Mouse (Mus musculus): ENCODE measurements at regions not wholly inside any gene's neighbourhood (a gene's known extent, or its start where the extent isn't known, plus 50 kb on each side); places are given as distances from the start of the nearest gene placed in this dataset.

DNA sequence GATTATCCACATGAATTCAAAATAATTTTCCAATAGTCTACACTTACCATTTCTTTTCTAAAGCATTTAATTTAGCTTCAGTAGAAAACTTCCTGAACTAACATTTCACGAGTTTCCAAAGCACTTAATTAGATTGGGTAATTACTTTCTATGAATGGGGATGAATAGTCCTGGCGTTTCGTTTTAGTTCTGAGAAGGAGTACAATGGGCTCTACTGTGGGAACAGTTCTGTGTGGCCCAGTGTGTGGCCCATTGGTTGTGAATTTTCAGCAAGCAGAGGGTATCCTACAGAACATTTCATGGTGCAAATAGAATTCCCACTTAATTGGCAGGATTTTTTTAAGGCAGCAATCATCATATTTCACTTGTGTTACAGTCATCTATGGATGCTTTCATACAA lies 95.5 kb downstream of the 1700017N19Rik start:
- DNase-seq (ENCODE audit: low read depth, low spot score) = no peak

DNA sequence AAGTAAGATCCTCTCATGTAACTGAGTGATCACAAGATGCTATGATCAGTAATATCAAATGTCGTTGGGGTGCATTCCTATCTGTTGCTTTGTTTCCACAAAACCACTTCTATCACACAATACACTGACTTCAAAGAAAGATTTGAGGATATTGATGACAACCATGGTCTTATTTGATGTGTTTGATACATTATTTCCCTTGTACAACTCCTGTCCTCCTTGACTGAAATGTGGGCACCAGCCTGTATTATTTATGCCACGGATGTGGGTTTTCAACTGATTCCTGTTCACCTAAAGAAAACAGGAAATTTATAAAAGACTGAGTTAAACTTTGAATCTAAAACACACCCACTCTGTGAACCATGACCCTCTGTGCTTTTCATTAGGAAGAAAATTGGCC lies 105.7 kb downstream of the 1700017N19Rik start:
- no peak for DNase-seq (ENCODE audit: low read depth, low spot score)

- DNase-seq (ENCODE audit: low read depth, low spot score) = no peak
Measured at GRCm38 (mm10) chr10:100699206-100699605, 108.9 kb downstream of the 1700017N19Rik start.

DNA sequence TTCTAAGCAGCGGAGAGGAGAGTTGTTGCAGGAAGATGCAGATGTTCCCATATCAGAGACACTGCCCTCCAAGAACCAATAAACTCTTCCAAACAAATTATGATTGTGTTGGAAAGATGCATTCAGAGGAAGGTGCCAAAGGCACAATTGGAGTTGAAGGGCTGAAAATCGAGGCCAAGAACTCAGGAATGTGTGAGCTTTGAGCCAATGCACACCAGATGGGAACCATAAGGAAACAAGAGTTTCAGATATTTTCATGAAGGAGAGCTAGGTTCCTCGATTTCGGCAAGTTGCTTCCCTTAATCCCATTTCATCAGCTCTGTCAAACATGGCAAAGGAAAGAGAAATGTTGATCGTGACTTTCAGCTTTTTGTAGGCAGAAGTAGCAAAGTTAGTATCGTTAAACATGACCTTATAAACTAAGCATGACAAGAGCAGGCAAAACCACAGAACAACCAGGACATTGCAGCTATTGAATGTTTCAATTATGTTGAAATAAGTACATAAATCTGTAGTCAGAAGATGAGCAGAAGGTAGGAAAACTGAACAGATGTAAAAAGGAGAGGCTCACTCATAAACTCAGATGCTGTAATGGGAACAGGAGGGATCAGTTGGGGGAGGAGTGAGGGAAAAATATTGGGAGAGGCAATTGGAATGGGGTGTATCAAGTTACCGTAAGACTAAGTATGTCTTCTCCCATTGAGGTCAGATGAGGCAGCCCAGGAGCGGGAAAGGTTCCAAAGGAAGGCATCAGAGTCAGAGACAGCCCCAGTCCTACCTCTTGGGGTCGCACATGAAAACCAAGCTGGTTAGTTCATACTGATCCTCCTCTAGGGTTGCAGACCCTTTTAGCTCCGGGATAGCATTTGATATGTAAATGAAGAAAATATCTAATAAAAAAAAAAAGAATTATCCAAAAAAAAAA lies 110.3 kb downstream of the 1700017N19Rik start:
- DNase-seq (ENCODE audit: low read depth, low spot score) = peak; percentile 45

GRCm38 (mm10) chr10:100701938-100702337 lies 111.7 kb downstream of the 1700017N19Rik start:
- DNase-seq (ENCODE audit: low read depth, low spot score) = no peak

- DNase-seq (ENCODE audit: low read depth, low spot score) = no peak
Measured at GRCm38 (mm10) chr10:100716084-100716667, 125.9 kb downstream of the 1700017N19Rik start.

DNA sequence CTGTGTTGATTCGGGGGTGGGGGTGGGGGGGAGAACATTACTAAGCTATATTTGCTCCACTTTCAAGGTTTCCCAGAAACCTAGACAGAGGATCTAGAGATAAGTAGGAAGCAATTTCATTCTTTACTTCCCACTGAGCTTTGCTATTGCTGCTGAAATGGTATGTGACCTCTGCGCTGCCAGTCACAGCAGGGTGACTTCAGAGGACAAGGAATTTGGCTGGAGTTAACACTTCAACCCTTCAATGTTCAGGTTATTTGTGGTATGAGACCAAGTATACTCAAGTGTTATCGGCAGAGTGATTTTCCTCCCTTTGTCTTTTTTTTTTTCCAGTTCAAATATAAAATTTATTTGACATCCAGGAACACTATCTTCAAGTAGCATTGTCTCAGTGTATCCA lies 128.3 kb downstream of the 1700017N19Rik start:
- no peak for DNase-seq (ENCODE audit: low read depth, low spot score)

DNA sequence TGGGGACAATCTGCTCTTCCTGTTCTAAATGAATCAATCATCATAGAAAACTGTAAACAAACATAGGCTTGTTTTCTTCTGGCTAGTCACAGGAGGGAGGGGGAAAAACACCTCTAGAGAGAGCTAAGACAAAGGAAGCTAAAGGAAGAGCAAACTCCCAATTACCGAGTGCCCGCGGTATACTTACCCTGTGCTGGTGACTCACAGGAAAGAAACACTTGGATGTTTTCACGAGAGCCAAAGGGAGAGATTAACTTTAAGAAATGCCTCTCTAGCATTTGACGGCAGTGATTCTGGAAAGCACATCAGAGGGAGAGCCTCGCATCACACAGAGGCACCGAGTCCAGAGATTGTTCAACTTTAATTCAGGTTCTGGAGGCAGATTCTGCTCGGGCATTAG lies 151.0 kb downstream of the 1700017N19Rik start:
- peak; percentile 42 for DNase-seq (ENCODE audit: low read depth, low spot score)

- peak; percentile 70 for DNase-seq (ENCODE audit: low read depth, low spot score)
Measured at GRCm38 (mm10) chr10:100742065-100742464, 151.8 kb downstream of the 1700017N19Rik start.

DNA sequence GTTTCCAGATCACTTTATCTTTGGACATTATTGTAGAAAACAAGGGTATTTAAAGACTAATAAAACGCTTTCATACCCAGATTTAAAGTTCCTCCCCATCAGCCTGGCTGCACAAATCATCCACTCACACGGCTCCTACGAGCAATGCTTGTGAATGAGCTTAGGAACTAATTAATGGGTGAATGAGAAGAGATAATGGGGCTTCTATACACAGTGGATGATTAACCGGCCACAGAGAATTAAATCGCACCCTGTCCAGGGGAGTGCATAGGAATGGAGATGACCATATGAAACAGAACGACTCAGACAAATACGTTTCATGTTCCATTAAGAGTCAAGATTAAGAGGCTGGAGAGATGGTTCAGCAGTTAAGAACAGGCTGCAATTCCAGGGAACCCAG lies 155.9 kb downstream of the 1700017N19Rik start:
- DNase-seq (ENCODE audit: low read depth, low spot score) = no peak

DNA sequence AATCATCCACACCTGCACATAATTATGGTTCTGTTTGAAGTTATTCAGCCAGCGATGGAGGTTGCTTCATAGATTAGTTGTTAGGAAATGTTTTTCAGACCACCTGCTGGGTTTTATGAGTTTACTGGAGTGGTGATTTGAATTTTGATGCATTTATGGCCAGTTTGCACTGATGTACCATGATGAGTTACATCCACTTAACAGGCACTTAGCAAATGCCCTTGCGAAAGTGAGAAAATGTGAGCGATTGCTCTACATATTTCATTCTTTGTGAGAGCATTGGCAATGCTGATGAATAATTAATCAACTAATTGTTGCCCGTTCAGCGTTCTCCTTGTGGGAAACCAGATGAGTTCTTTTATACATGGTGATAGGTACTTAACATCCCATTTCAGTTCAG lies 164.7 kb downstream of the 1700017N19Rik start:
- no peak for DNase-seq (ENCODE audit: low read depth, low spot score)

GRCm38 (mm10) chr10:100774252-100774651 lies 184.0 kb downstream of the 1700017N19Rik start:
- no peak for DNase-seq (ENCODE audit: low read depth, low spot score)

GRCm38 (mm10) chr10:100792166-100792565 lies 201.9 kb downstream of the 1700017N19Rik start:
- DNase-seq (ENCODE audit: low read depth, low spot score) = peak; percentile 56

GRCm38 (mm10) chr10:100792569-100792968 lies 202.3 kb downstream of the 1700017N19Rik start:
- DNase-seq (ENCODE audit: low read depth, low spot score) = no peak

GRCm38 (mm10) chr10:100795215-100795972 lies 205.1 kb downstream of the 1700017N19Rik start:
- DNase-seq (ENCODE audit: low read depth, low spot score) = peak; percentile 34

DNA sequence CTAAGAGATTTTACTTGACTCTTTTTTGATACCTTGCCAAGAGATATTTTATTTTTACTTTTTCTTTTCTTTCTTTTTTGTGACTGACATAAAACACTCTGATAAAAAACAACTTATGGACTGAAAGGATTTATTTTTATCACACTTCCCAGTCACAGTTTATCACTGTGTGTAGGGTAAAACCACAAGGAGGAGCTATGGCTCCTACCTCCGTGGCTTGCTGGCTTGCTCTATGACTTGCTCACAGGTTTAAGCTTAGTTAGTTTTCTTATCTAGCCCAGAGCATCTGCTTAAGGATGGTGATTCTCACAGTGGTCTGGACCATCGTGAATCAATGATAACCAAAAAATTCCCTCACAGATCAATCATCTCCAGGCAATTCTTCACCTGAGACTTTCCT lies 221.4 kb downstream of the 1700017N19Rik start:
- peak; percentile 20 for DNase-seq (ENCODE audit: low read depth, low spot score)

DNA sequence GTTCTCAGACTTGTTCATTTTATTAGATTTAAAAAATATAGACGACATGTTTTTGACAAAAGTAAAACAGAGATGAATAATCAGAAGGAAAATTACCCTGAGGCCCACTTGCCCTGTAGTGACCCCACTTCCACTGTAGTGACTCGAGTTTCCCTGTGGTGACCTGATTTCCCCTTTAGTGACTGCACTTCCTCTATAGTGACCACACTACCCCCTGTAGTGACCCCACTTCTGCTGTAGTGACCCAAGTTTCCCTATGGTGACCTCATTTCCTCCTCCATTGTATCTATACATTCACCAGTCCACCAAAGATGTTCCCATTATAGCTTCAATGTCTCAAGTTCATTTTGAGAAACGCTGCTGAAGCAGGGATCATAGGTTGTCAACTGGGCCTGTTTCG lies 244.5 kb downstream of the 1700017N19Rik start:
- no peak for DNase-seq (ENCODE audit: low read depth, low spot score)

GRCm38 (mm10) chr10:100853213-100853612 lies 262.9 kb downstream of the 1700017N19Rik start:
- no peak for DNase-seq (ENCODE audit: low read depth, low spot score)

GRCm38 (mm10) chr10:100856509-100856908 lies 266.2 kb downstream of the 1700017N19Rik start:
- DNase-seq (ENCODE audit: low read depth, low spot score) = no peak

- peak; percentile 75 for DNase-seq (ENCODE audit: low read depth, low spot score)
Measured at GRCm38 (mm10) chr10:100865501-100866181, 275.4 kb downstream of the 1700017N19Rik start.

GRCm38 (mm10) chr10:100868360-100868916 lies 278.2 kb downstream of the 1700017N19Rik start:
- no peak for DNase-seq (ENCODE audit: low read depth, low spot score)

Data from brain, adult 2 months (tissue).